Mouse (Mus musculus) embryonic facial prominence, embryonic 15.5 days (tissue): Measurements from ENCODE around the gene Smco1. TPM values are rescaled to one million over a fixed set of nuclear protein-coding genes. Genes with fewer than 3 reads are reported as not detected.
"Not testable (repeated sequence)": the region's sequence is repeated elsewhere in the genome, so short reads cannot be mapped to it uniquely, and the experiment has no call there.

ENCODE experiments used
- ATAC-seq: fragments of 200-750 bp; cut with Nextera tagmentation; 2 replicates; pipeline ENCODE4 v1.8.0; 2017; ENCODE audit warnings: low read depth, moderate TSS enrichment; ENCODE audit not compliant: insufficient number of reproducible peaks, low FRiP score, low TSS enrichment
- H3K27ac ChIP-seq: fragments of 300-500 bp; sonication (generic); replicated peaks from 2 replicates; pipeline ENCODE4 v1.5.1; 2015; ENCODE audit warnings: mild to moderate bottlenecking, inconsistent platforms
- H3K27me3 ChIP-seq: fragments of 300-500 bp; sonication (generic); 2 replicates; pipeline ENCODE4 v1.6.1; 2015; ENCODE audit warnings: inconsistent platforms
- H3K36me3 ChIP-seq: fragments of 300-500 bp; sonication (generic); 2 replicates; pipeline ENCODE4 v1.6.1; 2015; ENCODE audit warnings: mild to moderate bottlenecking, inconsistent platforms
- H3K4me1 ChIP-seq: fragments of 300-500 bp; sonication (generic); 2 replicates; pipeline ENCODE4 v1.6.1; 2015; ENCODE audit warnings: inconsistent platforms
- H3K4me2 ChIP-seq: fragments of 300-500 bp; sonication (generic); replicated peaks from 2 replicates; pipeline ENCODE4 v1.6.1; 2015; ENCODE audit warnings: mild to moderate bottlenecking, inconsistent platforms
- H3K4me3 ChIP-seq: fragments of 300-500 bp; sonication (generic); replicated peaks from 2 replicates; pipeline ENCODE4 v1.5.1; 2015; ENCODE audit warnings: mild to moderate bottlenecking, inconsistent platforms
- H3K9ac ChIP-seq: fragments of 300-500 bp; sonication (generic); 2 replicates; pipeline ENCODE4 v1.6.1; 2015; ENCODE audit warnings: inconsistent platforms
- H3K9me3 ChIP-seq: fragments of 300-500 bp; sonication (generic); replicated peaks from 2 replicates; pipeline ENCODE4 v1.6.1; 2016; ENCODE audit warnings: inconsistent platforms
- WGBS: fragments of 180-500 bp; shearing (Covaris S2); methylation state at CpG from one replicate; pipeline ENCODE4 v1.1.7; 2015; 5-methylcytosine and 5-hydroxymethylcytosine counted together
- polyA plus RNA-seq: library from polyadenylated mRNA; unstranded; fragments of >200 nt; fragmentation: Nextera tagmentation; extraction: Ambion mirVana; gene quantifications from 2 replicates; pipeline ENCODE4 v1.2.1, GENCODE M21; 2015

Smco1 gene
- polyA plus RNA-seq = 0.15 TPM in 1 of 2 replicates, not detected in the other

- Histone ChIP-seq H3K27ac (no peak within 1 kb of the TSS), H3K9me3 (no peaks in the 10 kb centered on the region), H3K9ac (no peak within 1 kb of the TSS), H3K4me3 (no peak within 1 kb of the TSS), H3K4me1 (no peaks in the 10 kb centered on the region), H3K27me3 (no peaks in the 10 kb centered on the region), H3K4me2 (no peak within 1 kb of the TSS), H3K36me3 (no peaks in the 10 kb centered on the region)
- 78% methylated on average over 11 of the region's 11 CpGs for WGBS
- ATAC-seq = no peak
These were observed at the start of gene Smco1 for GRCm38 (mm10) chr16:32271291-32271690. TSS of gene Smco1 (plus strand) at chr16:32271468.

GRCm38 (mm10) chr16:32221803-32222202 lies 49.5 kb upstream of the Smco1 start:
- Histone ChIP-seq H3K27me3 (no peaks in the 10 kb centered on the region), H3K4me3 (no peak overlapping the region), H3K9ac (no peak overlapping the region), H3K4me2 (no peak overlapping the region), H3K27ac (no peak overlapping the region), H3K4me1 (no peaks in the 10 kb centered on the region), H3K36me3 (no peaks in the 10 kb centered on the region), H3K9me3 (no peaks in the 10 kb centered on the region)
- no peak for ATAC-seq
- 80% methylated on average over 4 of the region's 4 CpGs for WGBS

DNA sequence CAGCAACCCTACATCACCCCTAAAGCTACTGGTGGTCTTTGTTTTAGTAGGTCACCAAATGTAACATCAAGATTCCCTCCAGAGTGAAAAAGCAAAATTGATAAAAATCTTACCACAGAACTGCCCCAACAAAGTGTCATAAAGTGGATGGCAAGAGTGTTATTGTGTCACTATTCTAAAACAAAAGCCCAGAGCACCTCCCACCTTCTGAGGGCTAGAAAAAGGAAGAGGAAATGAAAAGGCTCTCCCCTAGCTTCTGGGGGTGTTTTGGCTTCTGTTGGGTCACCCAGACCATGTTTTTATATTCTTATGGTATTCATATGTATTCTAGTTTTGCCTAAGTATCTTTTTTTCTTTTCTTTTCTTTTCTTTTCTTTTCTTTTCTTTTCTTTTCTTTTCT lies 48.9 kb upstream of the Smco1 start:
- H3K9me3 ChIP-seq = no peaks in the 10 kb centered on the region
- no peak overlapping the region for H3K9ac ChIP-seq
- no peaks in the 10 kb centered on the region for H3K36me3 ChIP-seq
- H3K4me1 ChIP-seq = no peaks in the 10 kb centered on the region
- ATAC-seq = no peak
- no peak overlapping the region for H3K4me2 ChIP-seq
- no peaks in the 10 kb centered on the region for H3K27me3 ChIP-seq
- no peak overlapping the region for H3K4me3 ChIP-seq
- no peak overlapping the region for H3K27ac ChIP-seq

GRCm38 (mm10) chr16:32232050-32232449 lies 39.2 kb upstream of the Smco1 start:
- H3K27me3 ChIP-seq, H3K4me1 ChIP-seq, H3K9me3 ChIP-seq, H3K4me3 ChIP-seq, H3K4me2 ChIP-seq, H3K9ac ChIP-seq, H3K27ac ChIP-seq, ATAC-seq: not testable (repeated sequence)
- H3K36me3 ChIP-seq = peaks cover 18% of the 10 kb centered on the region
- WGBS = 86% methylated on average over 3 of the region's 3 CpGs

- H3K9me3 ChIP-seq = no peaks in the 10 kb centered on the region
- H3K36me3 ChIP-seq = peaks cover 26% of the 10 kb centered on the region
- no peak for ATAC-seq
- H3K4me3 ChIP-seq = no peak overlapping the region
- no peaks in the 10 kb centered on the region for H3K27me3 ChIP-seq
- H3K4me2 ChIP-seq = no peak overlapping the region
- H3K4me1 ChIP-seq = no peaks in the 10 kb centered on the region
- H3K9ac ChIP-seq = no peak overlapping the region
- 90% methylated on average over 19 of the region's 19 CpGs for WGBS
- no peak overlapping the region for H3K27ac ChIP-seq
These were observed 33.2 kb upstream of the Smco1 start for GRCm38 (mm10) chr16:32237930-32238680.

GRCm38 (mm10) chr16:32239428-32240312 lies 31.6 kb upstream of the Smco1 start:
- Histone ChIP-seq H3K4me2 (no peak overlapping the region), H3K9ac (no peak overlapping the region), H3K4me1 (peaks cover 4% of the 10 kb centered on the region; the same call in 1 of the 2 replicates), H3K27me3 (no peaks in the 10 kb centered on the region), H3K4me3 (no peak overlapping the region), H3K36me3 (peaks cover 16% of the 10 kb centered on the region), H3K27ac (no peak overlapping the region), H3K9me3 (no peaks in the 10 kb centered on the region)
- no peak for ATAC-seq
- WGBS = 82% methylated on average over 2 of the region's 2 CpGs

DNA sequence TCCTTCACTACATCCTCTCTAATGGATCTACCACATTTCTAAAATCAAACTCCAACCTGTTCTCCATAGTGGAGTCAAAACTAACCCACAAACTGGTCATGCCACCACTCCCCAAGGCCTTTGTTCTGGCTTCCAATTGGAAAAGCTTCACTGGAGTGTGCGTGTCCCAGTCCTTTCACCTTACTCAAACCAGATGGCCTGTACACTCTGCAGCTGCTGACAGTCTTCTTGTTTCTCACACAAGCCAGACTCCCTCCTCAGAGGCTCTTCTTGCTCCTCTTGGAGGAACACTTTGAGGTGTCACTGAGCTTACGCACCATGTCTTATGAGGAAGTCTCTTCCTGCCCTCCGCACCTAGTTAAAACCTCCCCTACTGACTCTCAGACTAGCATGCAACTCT lies 27.4 kb upstream of the Smco1 start:
- WGBS = 69% methylated on average over 3 of the region's 3 CpGs
- Histone ChIP-seq H3K9me3 (no peaks in the 10 kb centered on the region), H3K4me1 (peaks cover 22% of the 10 kb centered on the region), H3K27ac (no peak overlapping the region), H3K4me3 (no peak overlapping the region), H3K36me3 (no peaks in the 10 kb centered on the region), H3K27me3 (no peaks in the 10 kb centered on the region), H3K4me2 (no peak overlapping the region), H3K9ac (no peak overlapping the region)
- ATAC-seq = no peak

DNA sequence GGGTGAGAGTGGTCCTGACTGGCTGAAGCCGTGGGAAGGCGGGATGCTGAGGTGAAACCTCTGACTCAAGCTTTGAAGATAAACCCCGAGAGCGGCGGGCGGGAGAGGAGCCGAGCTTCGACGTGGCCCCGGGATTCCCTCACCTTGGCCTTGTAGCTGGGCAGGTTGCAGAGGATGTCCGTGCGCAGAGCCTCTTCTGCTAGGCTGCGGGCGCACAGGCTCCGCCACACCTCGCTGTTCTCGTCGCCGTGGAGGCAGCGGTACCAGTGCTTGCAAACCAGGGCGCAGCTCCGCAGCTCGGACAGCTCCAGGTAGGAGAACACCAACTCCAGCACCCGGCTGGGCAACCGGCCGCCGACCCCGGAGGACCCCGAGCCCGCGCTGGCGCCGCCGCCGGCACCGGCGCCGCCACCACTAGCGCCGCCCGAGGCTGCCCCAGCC lies 24.9 kb upstream of the Smco1 start:
- Histone ChIP-seq H3K36me3 (no peaks in the 10 kb centered on the region), H3K9ac (peak overlapping the region; percentile 83), H3K27me3 (no peaks in the 10 kb centered on the region), H3K27ac (peak overlapping the region; percentile 93), H3K4me2 (peak overlapping the region; percentile 62), H3K4me3 (peak overlapping the region; percentile 94), H3K9me3 (no peaks in the 10 kb centered on the region), H3K4me1 (peaks cover 22% of the 10 kb centered on the region)
- under 1% methylated on average over 38 of the region's 41 CpGs for WGBS
- peak; percentile 21 for ATAC-seq

DNA sequence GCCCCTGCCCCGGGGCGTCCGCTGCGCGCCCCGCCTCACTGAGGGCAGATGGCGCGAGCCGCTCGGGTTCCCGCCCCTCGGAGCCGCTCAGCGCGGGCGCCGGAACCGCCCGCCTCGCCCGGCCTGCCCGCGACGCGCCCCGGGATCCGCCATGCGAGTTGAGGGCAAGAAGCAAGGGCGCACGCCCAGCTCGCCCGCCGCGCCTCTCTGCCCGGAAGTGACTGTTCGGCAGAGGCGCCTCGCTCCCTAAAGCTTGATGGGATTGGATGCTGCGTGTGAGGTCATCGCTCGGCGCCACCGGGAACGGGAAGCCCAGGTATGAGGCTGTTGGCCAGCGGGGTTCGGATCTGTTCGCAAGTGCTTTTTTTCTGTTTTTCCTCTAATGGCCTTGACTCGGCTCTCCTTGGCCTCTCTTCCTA lies 24.3 kb upstream of the Smco1 start, which contains the start of the genes Fbxo45 and Wdr53:
Fbxo45 (minus strand) TSS at position 207 of the 419 bp plus-strand sequence.
Wdr53 (plus strand) TSS at position 276 of the 419 bp plus-strand sequence.
- peak; percentile 99 for ATAC-seq
- Histone ChIP-seq H3K27me3 (no peaks in the 10 kb centered on the region), H3K36me3 (peaks cover 2% of the 10 kb centered on the region), H3K9ac (peak within 1 kb of the TSS; percentile 83), H3K4me2 (peak within 1 kb of the TSS; percentile 62), H3K4me1 (peaks cover 22% of the 10 kb centered on the region), H3K27ac (peak within 1 kb of the TSS; percentile 93), H3K4me3 (peak within 1 kb of the TSS; percentile 94), H3K9me3 (no peaks in the 10 kb centered on the region)
- 1% methylated on average over 45 of the region's 48 CpGs for WGBS

- H3K9me3 ChIP-seq, H3K4me1 ChIP-seq, H3K9ac ChIP-seq, ATAC-seq, H3K27me3 ChIP-seq, H3K4me2 ChIP-seq, H3K27ac ChIP-seq, H3K4me3 ChIP-seq, H3K36me3 ChIP-seq: not testable (repeated sequence)
- 86% methylated on average over 2 of the region's 2 CpGs for WGBS
These were observed 7.0 kb upstream of the Smco1 start for GRCm38 (mm10) chr16:32264225-32264624.

- no peaks in the 10 kb centered on the region for H3K27me3 ChIP-seq
- no peak overlapping the region for H3K4me3 ChIP-seq
- 49% methylated on average over 9 of the region's 9 CpGs for WGBS
- H3K9ac ChIP-seq = no peak overlapping the region
- H3K4me2 ChIP-seq = no peak overlapping the region
- no peaks in the 10 kb centered on the region for H3K9me3 ChIP-seq
- H3K4me1 ChIP-seq = peaks cover under 1% of the 10 kb centered on the region; the same call in 1 of the 2 replicates
- no peak overlapping the region for H3K27ac ChIP-seq
- ATAC-seq = no peak
- no peaks in the 10 kb centered on the region for H3K36me3 ChIP-seq
These were observed 2.1 kb downstream of the Smco1 start for GRCm38 (mm10) chr16:32273338-32273737.
